Mouse (Mus musculus): ENCODE data around the gene Usp29. TPM values are rescaled to one million over a fixed set of nuclear protein-coding genes. Genes with fewer than 3 reads are reported as not detected.

Usp29 gene
- polyA plus RNA-seq, 1 experiment, result not detected

- H3K36me3 ChIP-seq (ENCODE audit: control insufficient read depth, insufficient read depth, low read length), result no peaks in the 10 kb centered on the region
- H3K27me3 ChIP-seq (ENCODE audit: control insufficient read depth, insufficient read depth, low read length), result no peaks in the 10 kb centered on the region
- TF ChIP-seq POLR2A (IDR thresholded peaks at IDR 0.05; ENCODE audit: low read depth, low read length), result no peak
- no peak overlapping the region for H3K27ac ChIP-seq (ENCODE audit: insufficient read depth, low read length)
- WGBS, result 64% methylated on average over 5 of the region's 5 CpGs
- no peak for DNase-seq (ENCODE audit: low read depth in 1 of 2, low spot score in 2 of 2)
- H3K4me1 ChIP-seq (ENCODE audit: control insufficient read depth, insufficient read depth, insufficient read length), result no peaks in the 10 kb centered on the region
- no peak overlapping the region for H3K4me3 ChIP-seq (ENCODE audit: extremely low read depth, insufficient read depth, insufficient read length)
These were observed 48.8 kb downstream of the Usp29 start for GRCm38 (mm10) chr7:6779172-6779571.

GRCm38 (mm10) chr7:6781541-6781940 is 51.2 kb downstream of the Usp29 start:
- H3K27me3 ChIP-seq (ENCODE audit: control insufficient read depth, insufficient read depth, low read length), result no peaks in the 10 kb centered on the region
- H3K27ac ChIP-seq (ENCODE audit: insufficient read depth, low read length), result no peak overlapping the region
- no peaks in the 10 kb centered on the region for H3K36me3 ChIP-seq (ENCODE audit: control insufficient read depth, insufficient read depth, low read length)
- no peak for DNase-seq (ENCODE audit: low read depth in 1 of 2, low spot score in 2 of 2)
- TF ChIP-seq CTCF (IDR thresholded peaks at IDR 0.05; ENCODE audit: extremely low read depth, insufficient read depth, insufficient read length, insufficient replicate concordance) (no peak), POLR2A (IDR thresholded peaks at IDR 0.05; ENCODE audit: low read depth, low read length) (no peak)
- no peaks in the 10 kb centered on the region for H3K4me1 ChIP-seq (ENCODE audit: control insufficient read depth, insufficient read depth, insufficient read length)
- H3K4me3 ChIP-seq (ENCODE audit: extremely low read depth, insufficient read depth, insufficient read length), result no peak overlapping the region
- 86% methylated on average over 11 of the region's 11 CpGs for WGBS

GRCm38 (mm10) chr7:6784340-6785073 is 54.1 kb downstream of the Usp29 start:
- H3K36me3 ChIP-seq (ENCODE audit: control insufficient read depth, insufficient read depth, low read length), result no peaks in the 10 kb centered on the region
- no peaks in the 10 kb centered on the region for H3K27me3 ChIP-seq (ENCODE audit: control insufficient read depth, insufficient read depth, low read length)
- H3K27ac ChIP-seq (ENCODE audit: insufficient read depth, low read length), result no peak overlapping the region
- 30% methylated on average over 8 of the region's 8 CpGs for WGBS
- H3K4me3 ChIP-seq (ENCODE audit: extremely low read depth, insufficient read depth, insufficient read length), result no peak overlapping the region
- no peaks in the 10 kb centered on the region for H3K4me1 ChIP-seq (ENCODE audit: control insufficient read depth, insufficient read depth, insufficient read length)
- DNase-seq (ENCODE audit: low read depth in 1 of 2, low spot score in 2 of 2), result no peak
- TF ChIP-seq POLR2A (IDR thresholded peaks at IDR 0.05; ENCODE audit: low read depth, low read length) (no peak), CTCF (IDR thresholded peaks at IDR 0.05; ENCODE audit: extremely low read depth, insufficient read depth, insufficient read length, insufficient replicate concordance) (no peak)

- Histone ChIP-seq H3K4me1 (ENCODE audit: control insufficient read depth, insufficient read depth, insufficient read length) (no peaks in the 10 kb centered on the region), H3K36me3 (ENCODE audit: control insufficient read depth, insufficient read depth, low read length) (no peaks in the 10 kb centered on the region), H3K27ac (ENCODE audit: insufficient read depth, low read length) (no peak overlapping the region), H3K4me3 (ENCODE audit: extremely low read depth, insufficient read depth, insufficient read length) (no peak overlapping the region), H3K27me3 (ENCODE audit: control insufficient read depth, insufficient read depth, low read length) (no peaks in the 10 kb centered on the region)
- 27% methylated on average over 2 of the region's 2 CpGs for WGBS
- no peak for TF ChIP-seq CTCF (IDR thresholded peaks at IDR 0.05; ENCODE audit: extremely low read depth, insufficient read depth, insufficient read length, insufficient replicate concordance)
- no peak for TF ChIP-seq POLR2A (IDR thresholded peaks at IDR 0.05; ENCODE audit: low read depth, low read length)
- DNase-seq (ENCODE audit: low read depth in 1 of 2, low spot score in 2 of 2), result no peak
These were observed 56.6 kb downstream of the Usp29 start for GRCm38 (mm10) chr7:6787000-6787399.

GRCm38 (mm10) chr7:6788101-6788500 is 57.7 kb downstream of the Usp29 start:
- H3K27ac ChIP-seq (ENCODE audit: insufficient read depth, low read length), result no peak overlapping the region
- WGBS, result 79% methylated on average over 2 of the region's 2 CpGs
- TF ChIP-seq POLR2A (IDR thresholded peaks at IDR 0.05; ENCODE audit: low read depth, low read length), result no peak
- no peak for TF ChIP-seq CTCF (IDR thresholded peaks at IDR 0.05; ENCODE audit: extremely low read depth, insufficient read depth, insufficient read length, insufficient replicate concordance)
- H3K27me3 ChIP-seq (ENCODE audit: control insufficient read depth, insufficient read depth, low read length), result no peaks in the 10 kb centered on the region
- no peak for DNase-seq (ENCODE audit: low read depth in 1 of 2, low spot score in 2 of 2)
- H3K36me3 ChIP-seq (ENCODE audit: control insufficient read depth, insufficient read depth, low read length), result no peaks in the 10 kb centered on the region
- no peaks in the 10 kb centered on the region for H3K4me1 ChIP-seq (ENCODE audit: control insufficient read depth, insufficient read depth, insufficient read length)
- no peak overlapping the region for H3K4me3 ChIP-seq (ENCODE audit: extremely low read depth, insufficient read depth, insufficient read length)

GRCm38 (mm10) chr7:6791286-6792065 is 61.1 kb downstream of the Usp29 start:
- TF ChIP-seq CTCF (IDR thresholded peaks at IDR 0.05; ENCODE audit: extremely low read depth, insufficient read depth, insufficient read length, insufficient replicate concordance) (no peak), POLR2A (IDR thresholded peaks at IDR 0.05; ENCODE audit: low read depth, low read length) (no peak)
- no peak overlapping the region for H3K27ac ChIP-seq (ENCODE audit: insufficient read depth, low read length)
- no peak for DNase-seq (ENCODE audit: low read depth in 1 of 2, low spot score in 2 of 2)
- H3K36me3 ChIP-seq (ENCODE audit: control insufficient read depth, insufficient read depth, low read length), result no peaks in the 10 kb centered on the region
- H3K27me3 ChIP-seq (ENCODE audit: control insufficient read depth, insufficient read depth, low read length), result no peaks in the 10 kb centered on the region
- H3K4me3 ChIP-seq (ENCODE audit: extremely low read depth, insufficient read depth, insufficient read length), result no peak overlapping the region
- WGBS, result 77% methylated on average over 9 of the region's 9 CpGs
- no peaks in the 10 kb centered on the region for H3K4me1 ChIP-seq (ENCODE audit: control insufficient read depth, insufficient read depth, insufficient read length)

- TF ChIP-seq CTCF (IDR thresholded peaks at IDR 0.05; ENCODE audit: extremely low read depth, insufficient read depth, insufficient read length, insufficient replicate concordance), result no peak
- no peak for TF ChIP-seq POLR2A (IDR thresholded peaks at IDR 0.05; ENCODE audit: low read depth, low read length)
- no peak for DNase-seq (ENCODE audit: low read depth in 1 of 2, low spot score in 2 of 2)
- Histone ChIP-seq H3K4me3 (ENCODE audit: extremely low read depth, insufficient read depth, insufficient read length) (no peak overlapping the region), H3K27ac (ENCODE audit: insufficient read depth, low read length) (no peak overlapping the region), H3K4me1 (ENCODE audit: control insufficient read depth, insufficient read depth, insufficient read length) (no peaks in the 10 kb centered on the region), H3K27me3 (ENCODE audit: control insufficient read depth, insufficient read depth, low read length) (no peaks in the 10 kb centered on the region), H3K36me3 (ENCODE audit: control insufficient read depth, insufficient read depth, low read length) (no peaks in the 10 kb centered on the region)
- WGBS, result 91% methylated on average over 6 of the region's 6 CpGs
These were observed 62.9 kb downstream of the Usp29 start for GRCm38 (mm10) chr7:6793240-6793639.
